Mouse (Mus musculus) ES-Bruce4 (cell line): Measurements from ENCODE around the gene Col9a2. TPM values are rescaled to one million over a fixed set of nuclear protein-coding genes. Genes with fewer than 3 reads are reported as not detected.

Source experiments
- H3K27ac ChIP-seq: 2 replicates; pipeline ENCODE4 v1.5.1; 2012; ENCODE audit warnings: low read length, inconsistent platforms; ENCODE audit not compliant: insufficient read depth
- H3K27me3 ChIP-seq: 2 replicates; pipeline ENCODE4 v1.6.1; 2012; ENCODE audit warnings: mild to moderate bottlenecking, low read length, inconsistent platforms; ENCODE audit not compliant: control insufficient read depth, poor library complexity, insufficient read depth, severe bottlenecking
- H3K36me3 ChIP-seq: 2 replicates; pipeline ENCODE4 v1.6.1; 2012; ENCODE audit warnings: inconsistent platforms, mild to moderate bottlenecking, low read length, moderate library complexity; ENCODE audit not compliant: control insufficient read depth, poor library complexity, insufficient read depth, severe bottlenecking
- H3K4me1 ChIP-seq: one replicate; pipeline ENCODE4 v1.8.1; 2011; ENCODE audit warnings: low read length; ENCODE audit not compliant: control insufficient read depth, insufficient read depth
- H3K4me3 ChIP-seq: 2 replicates; pipeline ENCODE4 v1.5.1; 2011; ENCODE audit warnings: low read depth, mild to moderate bottlenecking, low read length
- H3K9ac ChIP-seq: 2 replicates; pipeline ENCODE4 v1.6.1; 2012; ENCODE audit warnings: low read depth, mild to moderate bottlenecking, inconsistent platforms; ENCODE audit not compliant: poor library complexity, severe bottlenecking
- H3K9me3 ChIP-seq: replicated peaks from 2 replicates; pipeline ENCODE4 v1.6.1; 2012; ENCODE audit warnings: mild to moderate bottlenecking, low read length, inconsistent platforms; ENCODE audit not compliant: control insufficient read depth, poor library complexity, insufficient read depth, severe bottlenecking
- CTCF ChIP-seq: IDR thresholded peaks from one replicate; pipeline ENCODE4 v1.8.1; 2011; ENCODE audit warnings: low read depth, low read length
- EP300 ChIP-seq: IDR thresholded peaks from 2 replicates; pipeline ENCODE4 v1.6.1; 2011; ENCODE audit warnings: low read depth, low read length; ENCODE audit not compliant: insufficient read depth
- POLR2A ChIP-seq: IDR thresholded peaks from one replicate; pipeline ENCODE4 v1.8.1; 2011; ENCODE audit warnings: low read length; ENCODE audit not compliant: insufficient read depth
- polyA plus RNA-seq: library from polyadenylated mRNA; stranded (reverse); fragments of >200 nt; gene quantifications from 2 replicates; pipeline ENCODE4 v1.2.4, GENCODE M21; 2011; ENCODE audit warnings: low read depth; ENCODE audit not compliant: missing spikeins, insufficient read depth, insufficient read length

The Col9a2 gene
- polyA plus RNA-seq, 1 experiment = 5.8 TPM

DNA sequence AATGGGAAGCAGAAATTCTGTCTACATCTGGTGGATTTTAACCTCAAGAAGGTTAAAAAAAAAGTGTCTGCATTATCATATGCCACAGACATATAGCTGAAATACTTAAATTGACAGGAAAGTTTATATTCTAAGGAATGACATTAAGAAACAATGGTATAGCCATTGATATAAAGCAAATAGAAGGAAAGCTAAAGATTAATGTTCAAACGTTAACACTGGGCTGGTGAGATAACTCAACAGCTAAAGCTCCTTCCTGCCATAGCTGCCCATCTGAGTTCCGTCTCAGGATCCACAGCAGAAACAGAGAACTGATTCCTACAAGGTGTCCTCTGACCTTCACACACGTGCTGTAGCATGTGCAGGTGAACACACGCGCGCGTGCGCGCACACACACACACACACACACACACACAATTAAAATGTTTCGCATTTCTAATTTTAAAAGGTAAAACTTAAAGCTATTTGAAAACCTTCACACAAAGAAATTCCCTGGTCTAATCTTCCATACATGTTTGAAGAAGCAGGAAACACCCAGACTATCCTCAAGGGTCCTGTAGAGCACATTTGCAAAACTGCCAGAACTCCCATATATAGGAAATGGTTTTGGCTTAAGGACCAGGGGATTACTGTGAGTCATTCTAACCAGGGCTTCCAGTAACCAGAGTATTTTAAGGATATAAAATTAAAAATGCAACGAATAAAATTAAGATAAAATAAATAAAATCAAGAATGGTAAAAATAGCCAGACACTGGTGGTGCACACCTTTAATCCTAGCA is 28.2 kb upstream of the Col9a2 start:
- Histone ChIP-seq H3K9ac (no peak overlapping the region), H3K4me3 (no peak overlapping the region), H3K9me3 (no peaks in the 10 kb centered on the region), H3K4me1 (no peaks in the 10 kb centered on the region), H3K27me3 (no peaks in the 10 kb centered on the region), H3K36me3 (no peaks in the 10 kb centered on the region), H3K27ac (no peak overlapping the region)
- no peak for TF ChIP-seq CTCF
- TF ChIP-seq POLR2A = no peak
- no peak for TF ChIP-seq EP300

DNA sequence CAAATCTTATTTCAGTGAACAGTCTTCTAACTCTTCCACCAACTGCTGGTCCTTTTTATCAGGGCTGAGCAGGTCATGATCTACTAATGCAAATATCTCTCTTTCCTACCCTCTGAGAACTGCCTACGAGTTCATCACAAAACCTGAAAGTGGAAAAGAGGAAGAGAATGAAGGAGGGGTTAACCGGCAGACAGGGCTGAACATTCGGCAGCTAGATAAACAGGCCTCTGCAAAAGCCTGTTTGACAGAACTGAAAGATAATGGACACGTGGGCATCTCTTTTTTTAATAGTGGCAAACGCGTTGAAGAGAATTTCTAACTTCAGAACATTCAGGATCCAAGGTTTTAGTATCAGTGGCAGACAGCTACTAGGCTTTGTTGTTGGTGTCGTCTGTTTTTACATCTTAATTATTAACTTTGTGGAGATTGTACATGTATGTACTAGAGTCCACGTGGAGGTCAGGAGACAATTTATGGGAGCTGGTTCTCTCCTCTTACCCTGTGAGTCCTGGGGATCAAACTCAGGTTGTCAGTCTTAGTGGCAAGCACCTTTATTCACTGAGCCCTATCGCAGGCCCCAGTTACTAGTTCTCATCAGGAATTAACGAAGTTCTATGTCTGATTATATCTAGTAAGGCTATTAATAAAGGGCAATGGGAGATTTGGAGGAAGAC is 24.5 kb upstream of the Col9a2 start:
- Histone ChIP-seq H3K27me3 (no peaks in the 10 kb centered on the region), H3K4me3 (no peak overlapping the region), H3K4me1 (no peaks in the 10 kb centered on the region), H3K9ac (no peak overlapping the region), H3K9me3 (no peaks in the 10 kb centered on the region), H3K36me3 (no peaks in the 10 kb centered on the region), H3K27ac (no peak overlapping the region)
- no peak for TF ChIP-seq EP300
- no peak for TF ChIP-seq CTCF
- TF ChIP-seq POLR2A = no peak

- H3K27me3 ChIP-seq = no peaks in the 10 kb centered on the region
- no peaks in the 10 kb centered on the region for H3K4me1 ChIP-seq
- H3K9ac ChIP-seq = no peak overlapping the region
- H3K9me3 ChIP-seq = no peaks in the 10 kb centered on the region
- no peaks in the 10 kb centered on the region for H3K36me3 ChIP-seq
- no peak overlapping the region for H3K27ac ChIP-seq
- no peak overlapping the region for H3K4me3 ChIP-seq
- TF ChIP-seq POLR2A (no peak), CTCF (no peak), EP300 (no peak)
Observed at GRCm38 (mm10) chr4:121015268-121015659, 23.9 kb upstream of the Col9a2 start.

DNA sequence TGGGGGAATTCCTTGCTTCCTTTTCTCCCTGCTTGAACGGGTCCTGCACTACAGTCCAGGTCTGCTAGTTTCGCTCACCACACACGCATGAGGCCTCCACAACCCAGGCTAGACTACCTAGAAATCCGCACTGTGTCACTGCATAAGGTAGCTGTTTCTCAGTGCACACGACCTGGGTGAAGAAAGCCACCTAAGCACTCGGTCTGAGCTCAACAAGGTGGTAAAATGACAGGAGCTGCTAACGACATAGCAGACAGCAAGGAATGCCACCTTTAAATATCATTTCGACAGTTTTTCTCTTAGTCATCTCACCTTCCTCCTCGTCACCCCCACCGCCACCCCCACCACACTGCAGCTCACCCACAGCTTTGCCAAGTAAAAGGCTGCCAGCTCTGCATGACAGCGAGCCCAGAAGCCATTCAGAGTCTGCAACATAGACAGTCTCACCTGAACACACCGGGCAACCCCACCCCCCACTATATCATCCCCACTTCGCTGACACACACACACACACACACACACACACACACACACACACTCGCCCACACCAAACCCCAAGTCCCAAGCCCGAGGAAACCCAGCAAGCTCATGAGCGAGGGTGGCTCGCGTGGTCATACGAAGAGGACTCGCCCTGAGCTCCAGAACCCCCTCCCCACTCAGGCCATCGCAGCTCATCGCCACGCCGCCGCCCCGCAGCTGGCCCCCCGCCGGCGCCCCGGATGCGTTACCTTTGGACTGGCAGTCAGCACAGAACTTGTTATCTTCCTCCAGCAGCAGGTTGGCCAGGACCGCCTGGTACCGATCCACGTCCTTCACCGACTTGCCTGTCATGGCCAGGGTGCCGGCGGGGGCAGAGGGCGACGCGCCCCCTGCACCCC is 22.9 kb upstream of the Col9a2 start:
- TF ChIP-seq CTCF (no peak), EP300 (no peak), POLR2A (no peak)
- H3K27me3 ChIP-seq = no peaks in the 10 kb centered on the region
- no peaks in the 10 kb centered on the region for H3K9me3 ChIP-seq
- peak overlapping the region; percentile 93 for H3K4me3 ChIP-seq
- no peaks in the 10 kb centered on the region for H3K36me3 ChIP-seq
- no peak overlapping the region for H3K27ac ChIP-seq
- H3K9ac ChIP-seq = peak overlapping the region; percentile 89
- no peaks in the 10 kb centered on the region for H3K4me1 ChIP-seq

- peak within 1 kb of the TSS; percentile 89 for H3K9ac ChIP-seq
- no peaks in the 10 kb centered on the region for H3K27me3 ChIP-seq
- TF ChIP-seq EP300 (no peak), CTCF (peak; percentile 38), POLR2A (peak; percentile 75)
- H3K9me3 ChIP-seq = no peaks in the 10 kb centered on the region
- no peaks in the 10 kb centered on the region for H3K36me3 ChIP-seq
- peak within 1 kb of the TSS; percentile 93 for H3K4me3 ChIP-seq
- H3K27ac ChIP-seq = 0 out of 2 replicates have a peak within 1 kb of the TSS, but pooled peaks have one; percentile 24
- no peaks in the 10 kb centered on the region for H3K4me1 ChIP-seq
Observed at GRCm38 (mm10) chr4:121016928-121017657, 22.1 kb upstream of the Col9a2 start, which contains the start of gene Smap2. Gene Smap2 (minus strand): TSS chr4:121017247.
